Mouse (Mus musculus): ENCODE results near the gene Coq7.

GRCm38 (mm10) chr7:118517819-118518218 lies 15.3 kb downstream of the Coq7 start:
- TF ChIP-seq POLR2A (IDR thresholded peaks at IDR 0.05; ENCODE audit: borderline replicate concordance, low read depth, low read length): no peak
- TF ChIP-seq CTCF (IDR thresholded peaks at IDR 0.05; ENCODE audit: low read depth, low read length): no peak

Measured in bone marrow macrophage, adult 2 months (primary cell).